Mouse (Mus musculus) kidney, embryonic 15.5 days (tissue): Measurements from ENCODE around the gene Padi6. TPM values are rescaled to one million over a fixed set of nuclear protein-coding genes. Genes with fewer than 3 reads are reported as not detected.

Source experiments
- ATAC-seq: fragments of 200-750 bp; cut with Nextera tagmentation; replicated peaks from 2 replicates; pipeline ENCODE4 v1.8.0; 2017; ENCODE audit warnings: moderate TSS enrichment; ENCODE audit not compliant: low FRiP score
- H3K27ac ChIP-seq: fragments of 300-500 bp; sonication (generic); 2 replicates; pipeline ENCODE4 v1.5.1; 2015; ENCODE audit warnings: mild to moderate bottlenecking, inconsistent platforms
- H3K27me3 ChIP-seq: fragments of 300-500 bp; sonication (generic); 2 replicates; pipeline ENCODE4 v1.6.1; 2015; ENCODE audit warnings: inconsistent platforms
- H3K36me3 ChIP-seq: fragments of 300-500 bp; sonication (generic); 2 replicates; pipeline ENCODE4 v1.6.1; 2015; ENCODE audit warnings: inconsistent platforms
- H3K4me1 ChIP-seq: fragments of 300-500 bp; sonication (generic); 2 replicates; pipeline ENCODE4 v1.6.1; 2015; ENCODE audit warnings: inconsistent platforms
- H3K4me2 ChIP-seq: fragments of 300-500 bp; sonication (generic); 2 replicates; pipeline ENCODE4 v1.6.1; 2015; ENCODE audit warnings: moderate library complexity, mild to moderate bottlenecking, inconsistent platforms
- H3K4me3 ChIP-seq: fragments of 300-500 bp; sonication (generic); replicated peaks from 2 replicates; pipeline ENCODE4 v1.5.1; 2015; ENCODE audit warnings: mild to moderate bottlenecking, inconsistent platforms
- H3K9ac ChIP-seq: fragments of 300-500 bp; sonication (generic); 2 replicates; pipeline ENCODE4 v1.6.1; 2015; ENCODE audit warnings: mild to moderate bottlenecking, inconsistent platforms
- H3K9me3 ChIP-seq: fragments of 300-500 bp; sonication (generic); replicated peaks from 2 replicates; pipeline ENCODE4 v1.6.1; 2016; ENCODE audit warnings: inconsistent platforms
- WGBS: fragments of 180-500 bp; shearing (Covaris S2); methylation state at CpG from one replicate; pipeline ENCODE4 v1.1.7; 2015; ENCODE audit warnings: mixed read lengths; 5-methylcytosine and 5-hydroxymethylcytosine counted together
- polyA plus RNA-seq: library from polyadenylated mRNA; unstranded; fragments of >200 nt; fragmentation: Nextera tagmentation; extraction: Ambion mirVana; gene quantifications from 2 replicates; pipeline ENCODE4 v1.2.1, GENCODE M21; 2015

The Padi6 gene
- polyA plus RNA-seq, 1 experiment from 2014 or later, result not detected

GRCm38 (mm10) chr4:140703636-140704035, 38.8 kb downstream of the Padi6 start:
- ATAC-seq, result no peak
- Histone ChIP-seq H3K4me2 (peak overlapping the region; percentile 89), H3K27me3 (peaks cover 6% of the 10 kb centered on the region; the same call in 1 of the 2 replicates), H3K9me3 (no peaks in the 10 kb centered on the region), H3K27ac (peak overlapping the region; percentile 96), H3K4me1 (peaks cover 69% of the 10 kb centered on the region), H3K4me3 (peak overlapping the region; percentile 92), H3K9ac (peak overlapping the region; percentile 93), H3K36me3 (peaks cover 40% of the 10 kb centered on the region)
- WGBS, result 6% methylated on average over 8 of the region's 8 CpGs

DNA sequence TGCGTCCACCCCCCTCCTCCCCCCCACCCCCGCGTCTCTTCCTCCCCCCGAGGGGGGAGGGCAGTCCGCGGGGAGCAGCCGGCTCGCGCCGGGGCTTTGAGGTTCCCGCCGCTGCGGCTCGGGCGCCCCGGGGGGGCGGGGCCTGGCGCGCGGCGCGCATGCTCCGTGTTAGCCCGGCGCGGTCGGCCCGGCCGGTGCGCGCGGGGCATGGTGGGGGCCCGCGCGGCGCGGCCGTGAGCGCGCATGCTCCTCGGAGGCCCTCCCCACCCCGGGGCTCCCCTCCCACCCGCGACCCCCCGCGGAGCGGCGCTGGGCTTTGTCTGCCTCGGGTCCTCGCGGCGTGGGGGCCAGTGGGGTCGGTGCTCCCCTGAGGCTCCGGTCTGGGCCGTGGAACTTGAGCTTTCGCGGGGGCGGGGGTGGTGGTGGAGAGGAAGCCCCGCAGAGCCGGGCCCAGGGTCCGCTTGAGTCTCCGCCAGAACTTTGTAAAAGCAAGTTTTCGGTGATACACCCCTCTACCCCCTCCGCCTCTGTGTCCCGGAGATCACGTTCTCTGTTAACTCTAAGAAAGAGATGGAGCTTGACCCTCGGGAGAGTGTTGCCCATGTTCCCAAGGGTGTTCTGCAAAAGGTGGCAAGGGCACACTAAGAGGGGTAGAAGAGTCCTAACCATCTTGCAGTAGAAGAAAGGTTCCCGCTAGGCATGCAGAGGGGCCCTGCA, 39.7 kb downstream of the Padi6 start:
- peak overlapping the region; percentile 89 for H3K4me2 ChIP-seq
- ATAC-seq, result peak; percentile 83

GRCm38 (mm10) chr4:140701716-140702561, 40.5 kb downstream of the Padi6 start:
- ATAC-seq, result 0 out of 2 replicates have a peak, but pooled peaks have one; percentile 5
- peaks cover 25% of the 10 kb centered on the region for H3K36me3 ChIP-seq

More for the DNA sequence above, 39.7 kb downstream of the Padi6 start:
- Histone ChIP-seq H3K9ac (peak overlapping the region; percentile 93), H3K36me3 (peaks cover 31% of the 10 kb centered on the region), H3K27ac (peak overlapping the region; percentile 96), H3K4me1 (peaks cover 61% of the 10 kb centered on the region), H3K27me3 (peaks cover 9% of the 10 kb centered on the region; the same call in 1 of the 2 replicates), H3K9me3 (no peaks in the 10 kb centered on the region), H3K4me3 (peak overlapping the region; percentile 92)
- under 1% methylated on average over 46 of the region's 68 CpGs for WGBS

DNA sequence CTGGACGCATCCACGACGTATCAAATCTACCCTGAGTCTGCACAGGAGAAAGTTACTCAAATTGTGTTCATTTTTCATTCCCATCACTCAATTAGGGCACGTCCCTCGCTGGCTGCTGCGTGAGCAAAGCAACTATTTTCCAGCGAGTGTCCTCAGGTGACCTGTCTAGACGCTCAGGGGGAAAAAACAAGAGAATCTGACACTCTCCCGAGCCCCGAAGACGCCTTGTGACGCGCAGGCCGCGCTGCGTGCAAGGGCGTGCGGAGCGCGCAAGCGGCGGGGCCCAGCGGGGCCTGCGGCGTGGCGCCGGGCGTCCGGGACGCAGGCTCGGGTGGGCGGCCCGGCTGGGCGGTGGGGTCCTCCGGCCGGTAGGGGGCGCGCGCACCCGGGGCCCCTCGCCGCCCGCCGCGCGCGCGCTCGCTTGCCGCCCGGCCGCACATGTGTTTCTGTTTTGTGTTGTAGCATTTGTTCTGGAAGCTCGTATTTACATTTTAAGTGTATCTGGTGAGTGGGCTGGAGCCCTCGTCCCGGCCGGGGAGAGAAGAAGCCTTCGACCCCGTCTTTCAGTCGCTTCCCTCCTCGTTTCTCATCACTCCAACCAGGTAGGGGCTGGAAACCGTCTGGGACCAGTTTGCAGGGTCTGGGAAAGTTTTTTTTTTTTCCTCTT, 41.3 kb downstream of the Padi6 start:
- Histone ChIP-seq H3K36me3 (peaks cover 20% of the 10 kb centered on the region), H3K4me1 (peaks cover 54% of the 10 kb centered on the region), H3K27ac (peak overlapping the region; percentile 96), H3K27me3 (peaks cover 9% of the 10 kb centered on the region; the same call in 1 of the 2 replicates), H3K9me3 (no peaks in the 10 kb centered on the region), H3K9ac (peak overlapping the region; percentile 93), H3K4me2 (peak overlapping the region; percentile 89), H3K4me3 (peak overlapping the region; percentile 92)
- ATAC-seq, result peak; percentile 79
- WGBS, result under 1% methylated on average over 61 of the region's 61 CpGs

More at GRCm38 (mm10) chr4:140701716-140702561, 40.5 kb downstream of the Padi6 start:
- Histone ChIP-seq H3K4me3 (peak overlapping the region; percentile 92), H3K9me3 (no peaks in the 10 kb centered on the region), H3K27ac (peak overlapping the region; percentile 96), H3K4me1 (peaks cover 55% of the 10 kb centered on the region), H3K4me2 (peak overlapping the region; percentile 89), H3K9ac (peak overlapping the region; percentile 93), H3K27me3 (peaks cover 9% of the 10 kb centered on the region; the same call in 1 of the 2 replicates)
- under 1% methylated on average over 59 of the region's 107 CpGs for WGBS

DNA sequence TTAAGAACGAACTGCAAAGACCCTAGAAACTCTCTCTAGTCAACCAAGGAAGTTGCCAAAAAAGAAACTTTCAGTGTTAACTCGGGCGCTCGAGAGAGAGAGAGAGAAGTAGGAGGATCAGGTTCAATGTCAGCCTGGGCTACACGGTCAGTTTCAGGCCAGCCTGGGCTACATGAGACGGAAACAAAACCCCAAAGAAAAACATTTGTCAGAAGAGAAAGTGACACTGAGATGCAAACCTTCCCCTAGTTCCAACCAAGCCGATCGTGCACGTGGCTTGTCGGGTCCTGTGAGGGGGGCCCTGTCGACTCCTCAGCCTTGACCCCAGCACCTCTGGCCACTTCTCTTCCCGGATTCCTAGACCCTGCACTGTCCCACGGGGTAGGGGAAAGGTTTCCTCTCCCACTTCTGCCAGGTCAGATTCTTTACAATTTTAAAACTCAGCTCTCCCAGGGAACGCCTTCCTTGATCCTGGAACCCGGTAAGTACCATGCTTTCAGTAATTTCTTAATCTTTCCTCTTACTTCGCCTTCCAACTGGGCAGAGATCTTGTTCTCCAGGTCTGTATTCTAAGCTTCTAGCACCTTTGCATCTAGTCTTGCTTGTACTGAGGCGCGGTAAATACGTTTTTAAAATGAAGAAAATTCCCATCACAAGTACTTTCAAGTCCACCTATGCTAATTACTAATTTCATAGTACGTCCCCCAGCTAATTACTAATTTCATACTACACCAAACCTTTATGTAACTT, 42.0 kb downstream of the Padi6 start, which contains the start of gene Rcc2:
Gene Rcc2 (plus strand): TSS at position 273 of the 750 bp plus-strand sequence.
- Histone ChIP-seq H3K4me2 (peak within 1 kb of the TSS; percentile 89), H3K36me3 (peaks cover 12% of the 10 kb centered on the region), H3K4me1 (peaks cover 47% of the 10 kb centered on the region), H3K27ac (peak within 1 kb of the TSS; percentile 96), H3K9ac (peak within 1 kb of the TSS; percentile 93), H3K27me3 (peaks cover 9% of the 10 kb centered on the region; the same call in 1 of the 2 replicates), H3K9me3 (no peaks in the 10 kb centered on the region), H3K4me3 (peak within 1 kb of the TSS; percentile 92)
- 0 out of 2 replicates have a peak, but pooled peaks have one; percentile 20 for ATAC-seq
- 6% methylated on average over 20 of the region's 20 CpGs for WGBS

DNA sequence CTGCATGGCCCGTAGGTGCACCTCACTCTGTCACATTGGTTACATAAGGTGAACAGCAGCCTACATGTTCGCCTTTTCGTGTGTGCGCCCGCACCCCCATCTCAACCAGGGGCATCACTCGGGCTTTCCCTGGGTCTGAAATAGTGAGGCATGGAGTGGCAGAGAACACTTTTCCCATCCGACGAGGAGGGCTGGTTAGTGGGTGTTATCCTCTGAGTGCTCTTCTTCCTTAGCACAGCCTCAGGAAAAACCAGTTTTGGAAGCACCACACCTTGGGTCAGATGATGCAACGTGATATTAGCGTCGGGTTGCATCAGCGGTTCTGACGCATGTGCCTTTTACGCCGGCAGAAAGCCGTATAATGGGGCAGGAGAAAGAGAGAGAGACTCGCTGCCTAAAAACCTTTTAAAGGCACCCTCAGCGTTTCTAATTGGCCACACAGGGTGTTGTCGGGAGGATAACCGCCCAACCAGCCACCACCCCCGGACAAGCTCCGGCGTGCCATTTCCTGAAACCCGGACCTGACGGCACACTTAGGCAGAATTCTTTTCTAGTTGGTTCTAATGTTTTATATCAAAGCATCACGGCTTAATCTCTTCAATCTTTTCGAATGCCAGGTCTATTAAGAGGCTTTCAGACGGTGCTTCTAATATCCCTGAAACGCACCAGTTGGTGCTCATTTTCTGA, 42.9 kb downstream of the Padi6 start:
- 7% methylated on average over 29 of the region's 29 CpGs for WGBS
- peaks cover 9% of the 10 kb centered on the region; the same call in 1 of the 2 replicates for H3K27me3 ChIP-seq
- H3K9me3 ChIP-seq, result no peaks in the 10 kb centered on the region
- 0 out of 2 replicates have a peak overlapping the region, but pooled peaks have one; percentile 10 for H3K27ac ChIP-seq
- peak overlapping the region; percentile 18; the same call in 1 of the 2 replicates for H3K9ac ChIP-seq
- H3K36me3 ChIP-seq, result peaks cover 4% of the 10 kb centered on the region
- H3K4me2 ChIP-seq, result peak overlapping the region; percentile 89
- no peak for ATAC-seq
- H3K4me1 ChIP-seq, result peaks cover 38% of the 10 kb centered on the region
- H3K4me3 ChIP-seq, result peak overlapping the region; percentile 92

DNA sequence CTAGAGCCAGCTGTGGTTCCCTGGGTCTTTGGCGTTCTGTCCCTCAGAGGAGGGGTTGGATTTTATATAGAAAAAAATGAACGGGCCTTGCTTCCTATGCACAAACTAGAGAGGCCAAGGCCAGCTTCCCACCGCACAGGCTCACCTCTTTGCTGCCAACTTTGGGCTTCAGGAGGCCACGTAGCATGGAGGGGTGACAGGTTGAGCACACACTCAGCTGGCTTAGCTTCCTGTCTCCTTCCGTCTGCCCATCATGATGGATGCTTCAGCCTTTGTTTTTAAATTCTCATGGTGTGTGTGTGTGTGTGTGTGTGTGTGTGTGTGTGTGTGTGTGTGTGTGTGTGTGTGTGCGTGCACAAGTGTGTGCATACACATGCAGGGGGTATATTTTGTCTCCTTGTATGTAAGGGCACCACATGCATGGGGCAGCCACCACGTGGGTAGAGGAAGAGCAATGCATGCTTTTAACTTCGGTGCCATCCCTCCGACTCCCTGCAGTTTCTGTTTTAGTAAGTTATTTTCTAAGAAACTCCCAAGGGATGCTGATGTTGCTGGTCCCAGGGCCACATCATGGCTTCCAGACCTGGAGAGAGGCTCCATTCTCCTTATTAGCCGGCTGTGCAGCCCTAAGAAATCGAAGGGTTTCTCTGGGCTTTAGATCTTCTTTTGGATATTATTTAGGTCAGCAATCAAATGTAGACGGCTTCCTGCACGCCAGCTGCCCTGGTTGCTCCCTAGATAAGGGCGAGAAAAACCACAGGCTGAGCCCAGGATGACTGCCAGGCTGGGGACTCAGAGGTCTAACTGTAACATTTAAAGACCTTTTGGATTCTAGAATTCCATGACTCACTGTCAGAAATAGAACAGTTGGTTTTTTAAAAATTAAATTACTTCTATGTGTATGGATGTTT, 46.5 kb downstream of the Padi6 start:
- peaks cover 9% of the 10 kb centered on the region; the same call in 1 of the 2 replicates for H3K27me3 ChIP-seq
- peaks cover 20% of the 10 kb centered on the region for H3K4me1 ChIP-seq
- no peak overlapping the region for H3K4me2 ChIP-seq
- no peak overlapping the region for H3K9ac ChIP-seq
- H3K9me3 ChIP-seq, result no peaks in the 10 kb centered on the region
- ATAC-seq, result no peak
- 73% methylated on average over 14 of the region's 14 CpGs for WGBS
- H3K4me3 ChIP-seq, result no peak overlapping the region
- H3K36me3 ChIP-seq, result no peaks in the 10 kb centered on the region
- no peak overlapping the region for H3K27ac ChIP-seq

GRCm38 (mm10) chr4:140695146-140695545, 47.3 kb downstream of the Padi6 start:
- no peaks in the 10 kb centered on the region for H3K9me3 ChIP-seq
- no peak for ATAC-seq
- no peak overlapping the region for H3K9ac ChIP-seq
- peaks cover 17% of the 10 kb centered on the region for H3K4me1 ChIP-seq
- WGBS, result 70% methylated on average over 7 of the region's 7 CpGs
- no peak overlapping the region for H3K27ac ChIP-seq
- H3K4me3 ChIP-seq, result no peak overlapping the region
- peaks cover 6% of the 10 kb centered on the region; the same call in 1 of the 2 replicates for H3K27me3 ChIP-seq
- no peak overlapping the region for H3K4me2 ChIP-seq
- H3K36me3 ChIP-seq, result no peaks in the 10 kb centered on the region

GRCm38 (mm10) chr4:140694551-140695060, 47.8 kb downstream of the Padi6 start:
- Histone ChIP-seq H3K4me2 (no peak overlapping the region), H3K36me3 (no peaks in the 10 kb centered on the region), H3K27ac (no peak overlapping the region), H3K4me1 (peaks cover 17% of the 10 kb centered on the region), H3K9ac (no peak overlapping the region), H3K27me3 (peaks cover 6% of the 10 kb centered on the region; the same call in 1 of the 2 replicates), H3K9me3 (no peaks in the 10 kb centered on the region), H3K4me3 (no peak overlapping the region)
- no peak for ATAC-seq
- 50% methylated on average over 1 of the region's 1 CpGs for WGBS
